Mouse (Mus musculus): ENCODE measurements around the gene D630003M21Rik.

The D630003M21Rik gene

DNA sequence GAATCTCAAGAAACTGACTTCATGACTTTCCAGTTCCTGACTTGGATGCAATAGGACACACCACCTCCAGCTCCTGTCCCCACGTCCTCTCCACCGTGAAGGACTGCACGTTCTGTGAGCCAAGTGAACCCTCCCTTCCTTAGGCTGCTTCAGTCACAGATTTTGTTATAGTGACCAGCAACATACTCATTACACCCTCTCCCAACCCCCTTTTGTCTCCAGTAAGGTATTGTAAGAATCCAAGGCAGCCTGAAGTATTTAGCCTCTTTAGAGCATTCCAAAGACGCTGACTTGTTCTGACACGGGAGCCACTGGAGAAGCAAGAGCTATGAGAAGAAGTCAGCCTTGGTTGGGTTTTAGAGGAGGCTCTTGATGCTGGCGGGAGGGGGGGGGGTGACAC is 59.7 kb downstream of the D630003M21Rik start:
- no peak for TF ChIP-seq GATA4 (IDR thresholded peaks at IDR 0.05; ENCODE audit: insufficient replicate concordance, low read length)

DNA sequence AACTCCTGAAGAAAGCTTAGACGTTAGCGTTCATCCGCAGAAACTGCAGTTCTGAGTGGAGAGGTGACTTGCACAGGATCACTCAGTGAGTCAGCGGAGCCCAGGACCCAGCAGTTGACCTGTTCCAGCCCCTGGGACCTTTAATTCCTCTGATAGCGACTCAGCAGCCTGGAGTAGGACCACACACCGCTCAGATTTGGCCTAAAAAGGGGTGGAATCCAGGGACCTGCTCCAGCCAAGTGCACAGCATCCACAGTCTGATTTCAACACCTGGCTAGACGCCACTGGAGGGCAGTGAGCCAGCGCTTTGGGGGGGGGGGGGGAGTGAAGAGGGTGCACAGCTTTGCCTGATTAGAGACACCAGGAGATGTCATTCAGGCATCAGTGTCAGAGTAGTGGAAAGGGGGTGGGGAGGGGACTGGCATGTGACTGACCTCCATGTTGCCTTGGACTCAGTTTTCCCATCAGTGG is 60.2 kb downstream of the D630003M21Rik start:
- TF ChIP-seq GATA4 (IDR thresholded peaks at IDR 0.05; ENCODE audit: insufficient replicate concordance, low read length), result no peak

DNA sequence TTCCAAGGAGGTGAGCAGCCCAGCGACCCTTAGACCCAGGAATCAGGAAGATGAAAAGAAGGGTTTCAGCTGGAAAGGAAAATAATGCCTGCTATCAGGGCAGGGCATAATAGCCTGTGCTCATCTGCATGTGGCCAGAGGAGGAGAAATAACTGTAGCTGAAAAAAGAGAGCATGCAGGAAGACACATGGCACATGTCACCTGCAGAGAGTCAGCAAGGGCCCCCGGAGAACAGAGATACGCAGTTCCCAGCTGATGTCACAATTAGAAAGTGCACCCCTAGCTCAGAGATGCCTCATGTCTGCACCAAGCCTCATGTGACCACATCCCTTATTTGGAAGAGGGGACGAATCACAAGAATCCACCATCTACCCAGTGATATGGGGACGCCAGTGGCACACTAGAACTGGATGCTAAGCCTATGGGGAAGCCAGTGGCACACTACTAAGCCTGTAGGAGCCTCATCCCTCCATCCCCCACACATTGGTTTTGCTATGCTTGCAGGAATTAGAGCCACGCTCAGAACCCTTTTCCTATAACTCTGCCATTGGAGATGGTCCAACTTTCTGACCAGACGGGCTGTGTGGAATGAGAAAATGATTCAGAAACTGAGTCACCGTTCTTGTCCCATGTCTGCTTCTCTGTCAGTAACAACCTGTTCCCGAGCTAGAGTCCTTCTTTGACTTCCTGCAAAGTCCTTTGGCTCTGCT is 61.4 kb downstream of the D630003M21Rik start:
- no peak for TF ChIP-seq GATA4 (IDR thresholded peaks at IDR 0.05; ENCODE audit: insufficient replicate concordance, low read length)

DNA sequence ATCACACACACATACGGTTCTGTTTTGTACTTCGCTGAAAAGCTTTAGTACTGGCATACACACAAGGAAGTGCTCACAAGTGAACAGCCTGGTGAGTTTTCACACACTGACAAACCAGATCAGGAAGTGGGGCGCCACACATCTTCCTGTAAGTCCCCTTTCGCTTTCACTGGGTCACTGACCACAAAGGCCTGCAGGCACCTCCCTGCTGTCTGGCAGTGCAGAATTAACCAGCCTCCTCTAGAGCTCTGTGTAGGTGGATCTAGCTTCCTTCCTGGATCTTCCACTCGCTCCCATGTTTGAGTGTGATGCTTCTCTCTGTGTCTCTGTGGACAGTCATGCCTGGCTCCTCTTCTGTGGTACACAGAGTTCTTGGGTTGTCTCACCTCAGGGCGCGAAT is 62.4 kb downstream of the D630003M21Rik start:
- no peak; the same call in 1 of the 2 replicates for TF ChIP-seq GATA4 (IDR thresholded peaks at IDR 0.05; ENCODE audit: insufficient replicate concordance, low read length)

DNA sequence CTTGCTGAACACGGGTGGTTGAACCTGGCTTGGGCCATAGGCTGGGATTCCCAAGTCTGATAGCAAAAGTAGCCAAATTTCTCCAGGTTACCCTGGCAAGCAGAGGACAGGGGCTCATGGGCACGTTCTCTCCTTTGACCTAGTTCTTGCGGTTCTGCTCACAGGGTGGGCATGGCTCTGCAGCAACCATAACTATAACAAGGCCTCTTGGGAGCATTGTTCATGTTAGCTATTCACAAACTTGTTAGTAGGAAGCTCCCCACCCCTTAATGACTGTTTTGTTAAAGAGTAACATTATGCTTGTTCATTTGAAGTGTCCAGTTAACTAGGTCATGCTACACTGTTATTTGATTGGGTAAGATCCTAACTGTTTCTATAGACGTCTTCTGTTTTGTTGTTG is 63.2 kb downstream of the D630003M21Rik start:
- TF ChIP-seq GATA4 (IDR thresholded peaks at IDR 0.05; ENCODE audit: insufficient replicate concordance, low read length), result no peak

DNA sequence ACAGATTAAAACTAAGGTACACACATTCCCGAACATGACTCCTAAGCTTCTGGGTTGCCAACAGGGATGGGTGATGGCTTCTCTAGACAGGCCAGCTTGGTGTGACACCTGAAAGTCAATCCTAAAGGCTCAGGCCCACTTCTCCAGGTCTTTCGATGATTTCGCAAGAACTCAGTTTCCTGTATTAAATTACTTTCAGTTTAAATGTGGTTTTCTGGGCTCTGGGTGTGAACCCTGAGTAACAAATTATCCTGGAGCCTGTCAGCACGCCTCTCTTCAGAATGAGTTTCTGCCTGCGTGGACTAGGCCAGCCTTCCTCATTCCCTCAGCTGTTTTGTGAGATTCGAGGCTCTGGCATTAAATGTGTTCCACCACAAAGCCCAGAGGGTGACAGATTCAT is 66.0 kb downstream of the D630003M21Rik start:
- no peak for TF ChIP-seq GATA4 (IDR thresholded peaks at IDR 0.05; ENCODE audit: insufficient replicate concordance, low read length)

DNA sequence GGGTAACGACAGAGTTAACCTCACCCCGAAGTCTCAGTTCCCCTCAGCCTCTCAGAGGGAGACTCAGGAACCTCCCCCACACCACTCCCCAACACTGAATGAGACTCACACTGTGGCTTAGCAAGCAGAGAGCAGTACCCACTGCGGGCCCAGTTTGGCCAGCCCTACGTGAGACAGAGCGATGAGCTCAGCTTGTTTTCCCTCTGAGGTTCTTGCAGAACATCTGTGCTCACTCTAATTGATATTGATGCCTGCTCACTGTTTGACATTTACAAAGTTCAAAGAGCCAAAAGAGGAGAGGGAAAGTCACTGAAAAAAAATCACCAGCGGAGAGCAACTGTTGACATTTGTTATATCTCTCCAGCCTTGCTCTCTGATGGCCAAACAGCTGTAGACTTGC is 67.3 kb downstream of the D630003M21Rik start:
- TF ChIP-seq GATA4 (IDR thresholded peaks at IDR 0.05; ENCODE audit: insufficient replicate concordance, low read length), result no peak

DNA sequence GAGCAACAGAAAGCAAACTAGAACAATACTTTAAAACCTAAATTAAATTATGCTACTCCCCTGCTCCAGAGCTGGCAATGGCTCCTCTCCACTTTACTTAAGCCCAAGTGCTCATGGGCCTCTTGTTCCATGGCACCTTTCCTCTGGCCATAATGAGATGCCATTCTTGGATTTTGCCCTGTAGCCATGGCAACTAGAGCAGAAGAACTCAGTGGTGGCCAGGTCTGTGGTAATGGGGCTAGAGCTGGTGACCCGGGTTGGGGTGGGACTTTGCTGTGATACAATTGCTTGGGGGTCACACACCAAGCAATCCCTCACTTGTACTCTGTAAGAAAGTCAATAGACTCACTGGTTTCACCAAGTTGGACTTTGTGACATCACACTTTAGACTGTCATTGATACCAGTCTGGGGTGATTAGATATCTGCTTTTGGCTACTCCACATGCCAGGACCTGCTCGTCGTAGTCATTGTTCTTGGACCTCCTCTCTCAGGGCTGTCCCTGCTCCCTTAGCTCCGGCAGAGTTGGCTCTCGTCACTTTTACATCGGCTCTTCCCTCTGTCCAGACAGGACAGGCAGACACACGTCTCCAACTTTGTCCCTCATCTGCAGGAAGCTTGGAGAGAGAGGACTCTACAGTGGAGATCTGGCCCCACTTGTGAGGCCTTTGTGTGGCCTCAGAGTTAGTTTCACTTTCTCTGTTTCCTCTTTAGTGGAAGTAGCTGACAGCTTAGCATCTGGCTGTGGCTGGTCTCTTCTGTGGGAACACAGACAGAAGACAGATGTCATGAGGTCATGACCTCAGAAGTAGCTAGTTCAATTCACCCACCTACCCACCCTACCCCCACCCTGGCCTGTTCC is 69.4 kb downstream of the D630003M21Rik start:
- TF ChIP-seq GATA4 (IDR thresholded peaks at IDR 0.05; ENCODE audit: insufficient replicate concordance, low read length), result no peak; the same call in 1 of the 2 replicates

DNA sequence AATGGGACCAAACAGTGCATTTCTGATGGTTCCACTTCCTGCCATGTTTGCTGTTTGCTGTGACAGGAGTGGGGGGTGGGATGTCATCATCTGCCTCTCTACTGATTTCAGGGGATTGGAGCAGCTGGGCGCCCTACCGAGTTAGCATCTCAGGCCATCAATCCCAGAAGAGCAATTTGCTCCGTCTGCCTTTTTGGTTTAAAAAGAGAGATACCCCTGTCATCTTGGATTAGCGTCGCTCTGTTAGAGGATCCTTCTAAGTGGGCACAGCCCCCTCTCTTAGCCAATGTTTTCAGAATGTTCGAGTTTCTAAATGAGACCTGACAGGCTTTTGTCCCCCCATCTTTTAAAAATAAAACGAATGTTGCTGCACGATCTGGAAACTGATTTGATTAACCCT is 71.4 kb downstream of the D630003M21Rik start:
- no peak for TF ChIP-seq GATA4 (IDR thresholded peaks at IDR 0.05; ENCODE audit: insufficient replicate concordance, low read length)

DNA sequence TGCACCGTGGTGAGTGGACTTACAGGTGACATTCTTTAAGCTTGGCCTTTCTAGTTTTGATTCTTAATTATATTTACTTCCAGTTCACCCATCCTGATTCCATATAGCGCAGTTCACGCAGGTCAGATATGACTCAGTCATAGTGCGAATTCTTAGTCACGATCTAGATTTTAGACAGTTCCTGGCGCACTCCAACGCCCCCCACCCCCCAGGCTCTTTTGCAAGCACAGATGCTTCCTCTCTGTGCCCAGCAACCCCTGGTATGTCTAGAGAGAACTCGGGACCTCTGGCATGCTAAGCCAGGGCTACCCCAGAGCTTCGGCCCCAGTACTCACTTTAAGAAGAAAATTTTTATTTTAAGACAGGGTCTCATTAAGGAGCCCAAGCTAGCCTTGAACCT is 72.5 kb downstream of the D630003M21Rik start:
- no peak for TF ChIP-seq GATA4 (IDR thresholded peaks at IDR 0.05; ENCODE audit: insufficient replicate concordance, low read length)

DNA sequence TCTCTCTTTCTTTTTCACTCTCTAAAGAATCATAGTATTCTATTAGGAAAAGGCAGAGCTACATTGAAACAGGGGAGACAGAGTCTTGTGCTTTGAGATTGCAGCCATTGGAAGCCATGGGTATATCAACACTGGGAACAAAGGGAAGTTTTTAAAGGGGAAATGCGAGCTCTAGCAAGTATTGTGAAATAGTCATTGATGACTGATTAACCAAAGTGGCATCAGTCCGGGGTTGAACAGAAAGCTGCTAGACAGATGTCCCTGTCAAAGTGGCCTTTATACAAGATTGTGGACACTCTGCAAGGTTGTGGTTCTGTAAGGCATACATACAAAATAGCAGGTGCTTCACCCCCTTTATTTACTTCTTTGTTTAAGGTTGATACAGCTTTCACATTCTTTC is 73.4 kb downstream of the D630003M21Rik start:
- TF ChIP-seq GATA4 (IDR thresholded peaks at IDR 0.05; ENCODE audit: insufficient replicate concordance, low read length), result no peak

DNA sequence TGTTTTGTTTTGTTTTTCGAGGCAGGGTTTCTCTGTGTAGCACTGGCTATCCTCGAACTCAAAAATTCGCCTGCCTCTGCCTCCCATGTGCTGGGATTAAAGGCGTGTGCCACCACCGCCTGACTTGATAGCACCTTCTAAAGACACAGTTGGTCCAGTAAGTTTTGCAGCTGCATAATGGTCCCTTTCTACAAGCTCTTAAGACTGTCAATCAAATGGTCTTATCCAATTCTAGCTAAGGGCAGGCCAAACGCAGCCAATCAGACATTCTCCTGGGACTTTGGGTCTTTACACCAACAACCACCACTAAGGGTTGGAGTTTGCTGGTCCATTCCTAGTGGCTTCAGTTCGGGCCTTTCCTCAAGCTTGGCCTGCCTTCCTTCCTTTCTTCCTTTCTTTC is 73.9 kb downstream of the D630003M21Rik start:
- no peak for TF ChIP-seq GATA4 (IDR thresholded peaks at IDR 0.05; ENCODE audit: insufficient replicate concordance, low read length)

DNA sequence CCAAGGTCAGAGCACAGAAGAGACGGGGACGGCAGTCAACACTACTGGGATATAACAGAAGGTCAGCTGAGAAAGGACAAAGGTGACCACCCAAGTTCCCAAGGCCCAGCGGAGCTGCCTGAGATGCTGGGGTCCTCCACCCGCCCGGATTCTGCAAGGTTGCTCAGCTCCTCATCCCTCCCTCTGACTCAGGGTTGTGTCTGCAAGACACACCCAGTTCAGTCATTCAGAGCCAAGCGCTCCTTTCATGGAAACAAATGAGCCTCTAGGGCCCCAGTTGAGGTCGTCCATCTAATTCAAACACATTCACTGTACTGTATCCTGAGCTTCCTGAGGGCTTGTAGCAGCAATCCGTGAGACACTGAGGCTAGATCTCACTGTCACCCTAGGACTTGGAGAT is 74.4 kb downstream of the D630003M21Rik start:
- TF ChIP-seq GATA4 (IDR thresholded peaks at IDR 0.05; ENCODE audit: insufficient replicate concordance, low read length), result no peak

DNA sequence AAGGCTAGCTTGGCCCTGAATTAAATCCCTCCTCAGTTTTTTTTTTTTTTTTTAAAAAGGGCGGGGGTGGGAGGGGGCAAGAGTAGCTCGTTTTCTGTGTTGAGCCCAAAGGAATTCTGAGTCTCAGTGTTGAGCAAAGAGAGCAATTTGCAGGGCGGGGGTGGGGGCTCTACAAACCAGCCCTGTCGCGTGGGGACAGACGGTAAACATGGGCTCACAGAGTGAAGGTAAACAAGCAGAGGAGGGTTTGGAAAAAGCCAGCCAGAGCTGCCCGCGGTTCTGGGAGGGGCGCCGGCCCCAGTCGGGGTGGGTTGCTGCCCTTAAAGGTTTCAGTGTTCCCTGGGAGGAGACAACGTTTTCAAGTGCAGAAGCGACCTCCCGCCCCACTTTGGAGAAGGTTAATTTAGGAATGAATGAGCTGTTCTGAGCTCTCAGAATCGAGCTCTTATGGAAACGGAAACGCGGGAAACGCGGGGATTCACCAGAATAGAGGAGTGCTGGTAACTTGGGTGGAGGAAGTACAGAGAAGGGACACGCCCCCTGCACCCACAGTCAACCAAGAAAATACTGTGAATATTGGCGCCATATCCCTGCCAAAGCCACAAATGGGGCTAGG is 75.2 kb downstream of the D630003M21Rik start:
- TF ChIP-seq GATA4 (IDR thresholded peaks at IDR 0.05; ENCODE audit: insufficient replicate concordance, low read length), result no peak

DNA sequence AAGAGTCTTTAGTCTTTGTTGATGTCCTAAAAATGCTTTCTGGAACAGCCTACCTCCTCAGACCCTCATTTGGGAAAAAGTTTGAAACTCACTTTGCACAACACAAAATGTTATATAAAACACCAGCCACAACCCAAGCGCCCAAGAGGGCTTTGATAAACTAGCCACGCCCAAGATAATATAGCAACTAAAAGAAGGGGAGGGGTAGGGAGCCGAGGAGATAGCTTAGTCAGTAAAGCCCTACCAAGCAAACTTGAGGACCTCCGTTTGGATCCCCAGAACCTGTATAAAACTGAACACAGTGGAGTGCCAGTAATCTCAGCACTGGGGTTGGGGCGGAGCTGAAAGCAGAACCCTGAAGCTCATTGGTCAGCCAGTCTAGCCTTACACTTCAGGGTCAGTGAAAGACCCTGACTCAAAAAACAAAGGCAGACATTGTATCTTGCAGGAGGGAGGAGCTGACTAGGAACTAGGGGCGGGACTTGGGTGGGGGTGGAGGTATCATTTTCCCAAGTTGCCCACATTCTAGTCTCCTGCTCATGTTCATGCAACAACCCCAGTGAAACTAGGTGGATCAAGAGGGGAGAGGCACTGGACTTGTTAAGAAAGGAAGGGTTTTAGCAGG is 76.2 kb downstream of the D630003M21Rik start:
- no peak for TF ChIP-seq GATA4 (IDR thresholded peaks at IDR 0.05; ENCODE audit: insufficient replicate concordance, low read length)

Data from liver, adult (tissue).